Mouse (Mus musculus): ENCODE data around the gene Olfr339.
"Not testable (repeated sequence)": the region's sequence is repeated elsewhere in the genome, so short reads cannot be mapped to it uniquely, and the experiment has no call there.

Olfr339 gene

GRCm38 (mm10) chr2:36418647-36419046 is at the start of gene Olfr339:
TSS of gene Olfr339 (plus strand) at chr2:36418947.
- in situ Hi-C loops (cut with MboI; ENCODE audit: low pct_unique_long_range_greater_than_20kb in 1 of 2, low sequenced_read_pairs in 2 of 2, unreplicated experiment in 1 of 2), result no loop called here

GRCm38 (mm10) chr2:36373219-36373618 is 45.5 kb upstream of the Olfr339 start, which contains the start of gene Olfr338:
TSS of gene Olfr338 (plus strand) at chr2:36373519.
- in situ Hi-C loops (cut with MboI; ENCODE audit: low pct_unique_long_range_greater_than_20kb in 1 of 2, low sequenced_read_pairs in 2 of 2, unreplicated experiment in 1 of 2), result no loop called here

GRCm38 (mm10) chr2:36415174-36415573 is 3.6 kb upstream of the Olfr339 start:
- in situ Hi-C loops (cut with MboI; ENCODE audit: low pct_unique_long_range_greater_than_20kb in 1 of 2, low sequenced_read_pairs in 2 of 2, unreplicated experiment in 1 of 2), result not testable (repeated sequence)

- in situ Hi-C loops (cut with MboI; ENCODE audit: low pct_unique_long_range_greater_than_20kb in 1 of 2, low sequenced_read_pairs in 2 of 2, unreplicated experiment in 1 of 2), result not testable (repeated sequence)
Measured at GRCm38 (mm10) chr2:36415591-36415990, 3.2 kb upstream of the Olfr339 start.

GRCm38 (mm10) chr2:36452287-36452686 is 33.5 kb downstream of the Olfr339 start, which contains the start of gene Olfr340:
TSS of gene Olfr340 (plus strand) at chr2:36452587.
- in situ Hi-C loops (cut with MboI; ENCODE audit: low pct_unique_long_range_greater_than_20kb in 1 of 2, low sequenced_read_pairs in 2 of 2, unreplicated experiment in 1 of 2), result no loop called here

- in situ Hi-C loops (cut with MboI; ENCODE audit: low pct_unique_long_range_greater_than_20kb in 1 of 2, low sequenced_read_pairs in 2 of 2, unreplicated experiment in 1 of 2), result no loop called here
Measured at GRCm38 (mm10) chr2:36473634-36474033, 54.9 kb downstream of the Olfr339 start.
